Mouse (Mus musculus) liver, embryonic 14.5 days (tissue): Measurements from ENCODE around the gene Nek7.

Source experiments
- CTCF ChIP-seq: IDR thresholded peaks from 2 replicates; pipeline ENCODE4 v1.5.1; 2016; ENCODE audit warnings: antibody characterized with exemption, low read depth, control low read depth
- EP300 ChIP-seq: IDR thresholded peaks from 2 replicates; pipeline ENCODE4 v1.6.1; 2016; ENCODE audit warnings: antibody characterized with exemption, low read depth

- TF ChIP-seq CTCF (no peak), EP300 (no peak)
These were observed 112.4 kb downstream of the Nek7 start for GRCm38 (mm10) chr1:138507446-138508043.
